Mouse (Mus musculus) CH12.LX (cell line): ENCODE data around the gene Olfr763. TPM values are rescaled to one million over a fixed set of nuclear protein-coding genes. Genes with fewer than 3 reads are reported as not detected.
"Not testable (repeated sequence)": the region's sequence is repeated elsewhere in the genome, so short reads cannot be mapped to it uniquely, and the experiment has no call there.

Experiments
- DNase-seq: peaks from one replicate; pipeline ENCODE4 v3.0.0-alpha.2; 2013; ENCODE audit errors: extremely low read depth
- H3K27ac ChIP-seq: 2 replicates; pipeline ENCODE4 v1.5.1; 2012; ENCODE audit warnings: low read depth, mild to moderate bottlenecking, control low read depth, moderate library complexity; ENCODE audit not compliant: insufficient read depth
- H3K27me3 ChIP-seq: replicated peaks from 2 replicates; pipeline ENCODE3; 2012; ENCODE audit warnings: inconsistent platforms
- H3K36me3 ChIP-seq, 2 experiments: replicated peaks in 1 of 2; 2 replicates each; pipeline versions ENCODE3 to v1.6.1; 2012; ENCODE audit warnings: inconsistent platforms in 1 of 2, low read length in 1 of 2, mild to moderate bottlenecking in 1 of 2, mixed read lengths in 1 of 2, moderate library complexity in 1 of 2; ENCODE audit not compliant: control insufficient read depth in 1 of 2, insufficient read depth in 1 of 2
- H3K4me1 ChIP-seq, 2 experiments: 2 replicates each; pipeline ENCODE4 v1.6.1; 2012; ENCODE audit warnings: inconsistent platforms in 1 of 2, moderate library complexity in 1 of 2; ENCODE audit not compliant: insufficient read depth in 2 of 2, control insufficient read depth in 1 of 2
- H3K4me2 ChIP-seq: 2 replicates; pipeline ENCODE4 v1.6.1; 2012; ENCODE audit warnings: low read depth, mild to moderate bottlenecking, control low read depth; ENCODE audit not compliant: poor library complexity, insufficient read depth, severe bottlenecking
- H3K4me3 ChIP-seq, 3 experiments: fragments of 150-350 bp in 1 of 3; sonication (generic) in 1 of 3; replicated peaks in 1 of 3; 2 replicates each; pipeline versions ENCODE3 to v1.5.1; 2011 to 2012; ENCODE audit warnings: low read depth in 2 of 3, low read length in 2 of 3, mild to moderate bottlenecking in 2 of 3, moderate library complexity in 2 of 3, control low read depth in 1 of 3, improper control_type of control experiment in 1 of 3, inconsistent platforms in 1 of 3, mixed read lengths in 1 of 3; ENCODE audit not compliant: poor library complexity in 1 of 3
- H3K79me2 ChIP-seq: replicated peaks from 2 replicates; pipeline ENCODE4 v1.6.1; 2012; ENCODE audit warnings: mild to moderate bottlenecking, moderate library complexity; ENCODE audit not compliant: control insufficient read depth, poor library complexity, insufficient read depth, severe bottlenecking; ENCODE audit errors: extremely low read depth
- H3K9ac ChIP-seq: 2 replicates; pipeline ENCODE4 v1.6.1; 2012; ENCODE audit warnings: low read depth, mild to moderate bottlenecking, control low read depth, moderate library complexity; ENCODE audit not compliant: insufficient read depth
- H3K9me3 ChIP-seq: replicated peaks from 2 replicates; pipeline ENCODE3; 2012; ENCODE audit warnings: low read length, inconsistent platforms, mixed read lengths
- CHD1 ChIP-seq: IDR thresholded peaks from 2 replicates; pipeline ENCODE4 v1.6.1; 2012; ENCODE audit warnings: low read depth, low read length, improper control_type of control experiment, inconsistent platforms
- E2F4 ChIP-seq: IDR thresholded peaks from 2 replicates; pipeline ENCODE4 v1.6.1; 2011; ENCODE audit warnings: low read depth, low read length, improper control_type of control experiment; ENCODE audit not compliant: insufficient replicate concordance
- HCFC1 ChIP-seq: IDR thresholded peaks from 2 replicates; pipeline ENCODE4 v1.6.1; 2012; ENCODE audit warnings: low read depth, mild to moderate bottlenecking, inconsistent platforms, low read length, improper control_type of control experiment
- MAFK ChIP-seq: IDR thresholded peaks from 2 replicates; pipeline ENCODE4 v1.6.1; 2011; ENCODE audit warnings: low read length, improper control_type of control experiment; ENCODE audit not compliant: insufficient replicate concordance
- MAX ChIP-seq: IDR thresholded peaks from 2 replicates; pipeline ENCODE4 v1.6.1; 2011; ENCODE audit warnings: low read length, improper control_type of control experiment
- MAZ ChIP-seq: IDR thresholded peaks from 2 replicates; pipeline ENCODE4 v1.6.1; 2012; ENCODE audit warnings: low read depth, mild to moderate bottlenecking, inconsistent platforms, low read length, improper control_type of control experiment, moderate library complexity
- MEF2A ChIP-seq: IDR thresholded peaks from 2 replicates; pipeline ENCODE4 v1.6.1; 2014; ENCODE audit warnings: low read depth, mild to moderate bottlenecking, inconsistent platforms, low read length, improper control_type of control experiment, borderline replicate concordance
- NELFE ChIP-seq: IDR thresholded peaks from 2 replicates; pipeline ENCODE4 v1.6.1; 2011; ENCODE audit warnings: low read depth, low read length, improper control_type of control experiment
- NRF1 ChIP-seq: IDR thresholded peaks from 2 replicates; pipeline ENCODE4 v1.6.1; 2014; ENCODE audit warnings: low read depth, mild to moderate bottlenecking, inconsistent platforms, low read length, improper control_type of control experiment, moderate library complexity
- POLR2A ChIP-seq: IDR thresholded peaks from 2 replicates; pipeline ENCODE4 v1.6.1; 2011; ENCODE audit warnings: low read depth, mild to moderate bottlenecking, improper control_type of control experiment, low read length
- POLR2AphosphoS2 ChIP-seq: IDR thresholded peaks from 2 replicates; pipeline ENCODE4 v1.6.1; 2011; ENCODE audit warnings: low read depth, low read length, improper control_type of control experiment
- RAD21 ChIP-seq: IDR thresholded peaks from 2 replicates; pipeline ENCODE4 v1.6.1; 2011; ENCODE audit warnings: low read depth, mild to moderate bottlenecking, low read length, improper control_type of control experiment, moderate library complexity
- SMC3 ChIP-seq: IDR thresholded peaks from 2 replicates; pipeline ENCODE4 v1.6.1; 2011; ENCODE audit warnings: low read depth, low read length, improper control_type of control experiment
- USF1 ChIP-seq: IDR thresholded peaks from 2 replicates; pipeline ENCODE4 v1.6.1; 2014; ENCODE audit warnings: low read depth, mild to moderate bottlenecking, inconsistent platforms, low read length, improper control_type of control experiment
- USF2 ChIP-seq: conservative IDR thresholded peaks from 2 replicates; pipeline ENCODE4 v1.6.1; 2011; ENCODE audit warnings: low read depth, low read length, improper control_type of control experiment
- ZMIZ1 ChIP-seq: IDR thresholded peaks from 2 replicates; pipeline ENCODE4 v1.6.1; 2012; ENCODE audit warnings: low read depth, mild to moderate bottlenecking, inconsistent platforms, low read length, improper control_type of control experiment
- ZNF384 ChIP-seq: IDR thresholded peaks from 2 replicates; pipeline ENCODE4 v1.6.1; 2012; ENCODE audit warnings: low read depth, low read length, improper control_type of control experiment, inconsistent platforms
- dilution Hi-C: fragments of 300-500 bp; cut with MboI; formaldehyde crosslinking; loops from 2 replicates; pipeline ENCODE4 v1.14.3; 2020; ENCODE audit warnings: low sequenced_read_pairs; ENCODE audit not compliant: extremely low pct_unique_long_range_greater_than_20kb, extremely low pct_ligation_motif_present
- in situ Hi-C: fragments of 300-500 bp; cut with MboI; formaldehyde crosslinking; loops from 3 replicates; pipeline ENCODE4 v1.14.3; 2019; ENCODE audit warnings: low sequenced_read_pairs, low pct_ligation_motif_present, low pct_unique_long_range_greater_than_20kb, mixed read lengths
- polyA plus RNA-seq: library from polyadenylated mRNA; unstranded; fragments of >175 nt; gene quantifications from 2 replicates; pipeline ENCODE4 v1.2.1, GENCODE M21; 2012; ENCODE audit warnings: low read depth; ENCODE audit not compliant: insufficient read length
- total RNA-seq, 2 experiments: library from RNA; depleted of rRNA; stranded (reverse); fragments of 300-350 nt in 1 of 2; fragments of >200 nt in 1 of 2; gene quantifications; 2 replicates each; pipeline ENCODE4 v1.2.3; 2012 to 2014

Olfr763 gene
- total and polyA plus RNA-seq, 3 experiments, result not detected

DNA sequence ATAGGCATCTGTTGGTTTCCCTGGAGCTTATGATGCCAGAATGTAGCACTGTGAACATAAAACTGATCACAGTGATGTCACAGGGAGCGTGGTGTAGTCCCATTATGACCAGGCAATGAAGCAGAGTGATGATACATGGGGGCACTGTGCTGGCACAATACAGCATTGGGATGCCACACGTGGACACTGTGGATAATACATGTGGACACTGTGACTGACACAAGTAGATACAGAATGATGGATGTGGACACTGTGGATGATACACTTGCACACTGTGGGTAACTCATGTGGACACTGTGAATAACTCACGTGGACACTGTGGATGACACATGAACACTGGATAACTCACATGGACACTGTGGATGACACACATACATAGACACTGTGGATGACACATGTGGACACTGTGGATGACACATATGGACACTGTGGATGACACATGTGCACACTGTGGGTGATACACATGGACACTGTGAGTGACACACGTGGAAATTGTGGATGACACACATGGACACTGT lies 14.0 kb upstream of the Olfr763 start:
- Histone ChIP-seq H3K27ac (no peak overlapping the region), H3K9ac (no peak overlapping the region), H3K36me3 (no peaks in the 10 kb centered on the region), H3K4me2 (no peak overlapping the region), H3K4me1 (0 out of 4 replicates have a peak, but pooled peaks cover 0 to 3% of the 10 kb centered on the region in 2 experiments), H3K9me3 (no peaks in the 10 kb centered on the region), H3K79me2 (no peaks in the 10 kb centered on the region), H3K4me3 (no peak overlapping the region), H3K27me3 (no peaks in the 10 kb centered on the region)
- dilution Hi-C loops (no loop called here), in situ Hi-C loops (no loop called here)
- no peak for DNase-seq
- TF ChIP-seq MAZ, result no peak
- TF ChIP-seq POLR2A, result no peak
- TF ChIP-seq NRF1, result no peak
- no peak for TF ChIP-seq MAFK
- TF ChIP-seq MAX, result no peak
- no peak for TF ChIP-seq USF2
- no peak for TF ChIP-seq NELFE
- no peak for TF ChIP-seq CHD1
- TF ChIP-seq RAD21, result no peak
- no peak for TF ChIP-seq MEF2A
- TF ChIP-seq POLR2AphosphoS2, result no peak

GRCm38 (mm10) chr10:129004032-129004920 lies 6.3 kb upstream of the Olfr763 start:
- TF ChIP-seq ZMIZ1, result no peak
- no peak for TF ChIP-seq SMC3
- TF ChIP-seq HCFC1, result no peak
- no peak for TF ChIP-seq E2F4
- TF ChIP-seq USF1, result no peak
- no peak for TF ChIP-seq ZNF384
- dilution Hi-C loops, result no loop called here
- Histone ChIP-seq H3K4me3 (no peak overlapping the region), H3K27ac (no peak overlapping the region), H3K79me2 (no peaks in the 10 kb centered on the region), H3K27me3 (no peaks in the 10 kb centered on the region), H3K36me3 (no peaks in the 10 kb centered on the region), H3K4me1 (peaks cover 0 to 6% of the 10 kb centered on the region in 2 experiments; a peak in 2 of 4 replicates), H3K9ac (no peak overlapping the region), H3K9me3 (no peaks in the 10 kb centered on the region), H3K4me2 (no peak overlapping the region)
- in situ Hi-C loops, result no loop called here
- DNase-seq, result no peak

- H3K9me3 ChIP-seq, H3K9ac ChIP-seq, H3K27me3 ChIP-seq, H3K4me2 ChIP-seq, dilution Hi-C loops, DNase-seq, H3K79me2 ChIP-seq, in situ Hi-C loops, H3K36me3 ChIP-seq, H3K4me3 ChIP-seq, H3K4me1 ChIP-seq, H3K27ac ChIP-seq: not testable (repeated sequence)
Measured at GRCm38 (mm10) chr10:129011511-129011910, 920 bp downstream of the Olfr763 start.
